Mouse (Mus musculus): ENCODE measurements around the gene Gne. TPM values are rescaled to one million over a fixed set of nuclear protein-coding genes. Genes with fewer than 3 reads are reported as not detected.

Gne gene
- total and polyA plus RNA-seq, 3 experiments, result 12.9 to 27.7 (median 24.5) TPM

GRCm38 (mm10) chr4:43988976-43989375 is 95.0 kb downstream of the Gne start:
- WGBS, result 93% methylated on average over 3 of the region's 3 CpGs
- no peak for TF ChIP-seq EP300 (IDR thresholded peaks at IDR 0.05; ENCODE audit: insufficient read depth, low read depth, low read length)
- TF ChIP-seq POLR2A (IDR thresholded peaks at IDR 0.05; ENCODE audit: insufficient read depth, low read depth, low read length), result no peak
- no peak for TF ChIP-seq CTCF (IDR thresholded peaks at IDR 0.05)
- DNase-seq, result no peak
- intact Hi-C loops (cut with DNase I), result loop anchor here (10.0 kb wide), 1 partner anchor 244 kb away; no protein-coding TSS in a partner anchor
- no peak overlapping the region for H3K4me3 ChIP-seq
- H3K79me2 ChIP-seq (replicated peaks; ENCODE audit: control insufficient read depth, insufficient read depth, low read length), result no peaks in the 10 kb centered on the region
- no peaks in the 10 kb centered on the region for H3K27me3 ChIP-seq (ENCODE audit: control insufficient read depth, insufficient read depth, low read length)
- no peaks in the 10 kb centered on the region for H3K36me3 ChIP-seq (ENCODE audit: control insufficient read depth, insufficient read depth, low read length)
- H3K9ac ChIP-seq (ENCODE audit: low read depth, low read length), result no peak overlapping the region
- no peaks in the 10 kb centered on the region for H3K4me1 ChIP-seq (ENCODE audit: control insufficient read depth, insufficient read depth, low read length)
- H3K27ac ChIP-seq, result no peak overlapping the region

- intact Hi-C loops (cut with DNase I), result loop anchor here (10.0 kb wide), 1 partner anchor 240 kb away; no protein-coding TSS in a partner anchor
- TF ChIP-seq POLR2A (IDR thresholded peaks at IDR 0.05; ENCODE audit: insufficient read depth, low read depth, low read length) (no peak), CTCF (IDR thresholded peaks at IDR 0.05) (no peak), EP300 (IDR thresholded peaks at IDR 0.05; ENCODE audit: insufficient read depth, low read depth, low read length) (no peak)
- H3K27ac ChIP-seq, result no peak overlapping the region
- DNase-seq, result no peak
- no peaks in the 10 kb centered on the region for H3K79me2 ChIP-seq (replicated peaks; ENCODE audit: control insufficient read depth, insufficient read depth, low read length)
- H3K27me3 ChIP-seq (ENCODE audit: control insufficient read depth, insufficient read depth, low read length), result no peaks in the 10 kb centered on the region
- peaks cover 8% of the 10 kb centered on the region for H3K4me1 ChIP-seq (ENCODE audit: control insufficient read depth, insufficient read depth, low read length)
- no peaks in the 10 kb centered on the region for H3K36me3 ChIP-seq (ENCODE audit: control insufficient read depth, insufficient read depth, low read length)
- H3K9ac ChIP-seq (ENCODE audit: low read depth, low read length), result no peak overlapping the region
- H3K4me3 ChIP-seq, result no peak overlapping the region
- whole genome bisulfite sequencing, result 92% methylated on average over 19 of the region's 19 CpGs
Observed at GRCm38 (mm10) chr4:43984326-43984725, 99.7 kb downstream of the Gne start.

Other genes with a start within 250 kb of the Gne start
- gene Olfr157, start 244.0 kb downstream of the Gne start, total RNA-seq (2021), result not detected
- gene Olfr157, start 244.0 kb downstream of the Gne start, polyA plus RNA-seq (2012; rRNA removed), result not detected in 2 replicates
- gene Olfr155, start 232.6 kb downstream of the Gne start, total RNA-seq (2021), result not detected
- gene Olfr155, start 232.6 kb downstream of the Gne start, polyA plus RNA-seq (2012; rRNA removed), result not detected in 2 replicates
- gene Reck, start 208.6 kb downstream of the Gne start, total RNA-seq (2021), result 1 to 10 TPM; 5.4 to 5.6 TPM
- 6.4 and 9.0 TPM in 2 replicates for gene Reck, start 208.6 kb downstream of the Gne start, polyA plus RNA-seq (2012; rRNA removed)
- gene Glipr2, start 126.8 kb downstream of the Gne start, total RNA-seq (2021), result 1 to 10 TPM; 2.1 to 5.3 TPM
- gene Glipr2, start 126.8 kb downstream of the Gne start, polyA plus RNA-seq (2012; rRNA removed), result 5.2 and 6.9 TPM in 2 replicates
- not detected for gene Ccin, start 100.7 kb downstream of the Gne start, total RNA-seq (2021)
- gene Ccin, start 100.7 kb downstream of the Gne start, polyA plus RNA-seq (2012; rRNA removed), result 0.15 and 0.16 TPM in 2 replicates
- 10 to 100 TPM; 75.8 to 78.6 TPM for gene Clta, start 79.7 kb downstream of the Gne start, total RNA-seq (2021)
- gene Clta, start 79.7 kb downstream of the Gne start, polyA plus RNA-seq (2012; rRNA removed), result 64.6 and 68.4 TPM in 2 replicates
- 10 to 100 TPM; 24.8 to 32.0 TPM for gene Rnf38, start 149.6 kb upstream of the Gne start, total RNA-seq (2021)
- 62.0 and 80.4 TPM in 2 replicates for gene Rnf38, start 149.6 kb upstream of the Gne start, polyA plus RNA-seq (2012; rRNA removed)
- under 1 TPM in 1 of 2 experiments, not detected in 1; 0.16 TPM for gene Melk, start 216.7 kb upstream of the Gne start, total RNA-seq (2021)
- 0.10 and 0.18 TPM in 2 replicates for gene Melk, start 216.7 kb upstream of the Gne start, polyA plus RNA-seq (2012; rRNA removed)

Measured in heart, adult 2 months (tissue).